Mouse (Mus musculus) liver, adult (tissue): ENCODE data around the gene Sap30l.

Source experiments
- GATA4 ChIP-seq: IDR thresholded peaks from 2 replicates; pipeline ENCODE4 v1.6.1; 2014; ENCODE audit warnings: mild to moderate bottlenecking, low read length; ENCODE audit not compliant: insufficient replicate concordance

The Sap30l gene

GRCm38 (mm10) chr11:57818189-57818588 lies 16.8 kb downstream of the Sap30l start:
- no peak for TF ChIP-seq GATA4

DNA sequence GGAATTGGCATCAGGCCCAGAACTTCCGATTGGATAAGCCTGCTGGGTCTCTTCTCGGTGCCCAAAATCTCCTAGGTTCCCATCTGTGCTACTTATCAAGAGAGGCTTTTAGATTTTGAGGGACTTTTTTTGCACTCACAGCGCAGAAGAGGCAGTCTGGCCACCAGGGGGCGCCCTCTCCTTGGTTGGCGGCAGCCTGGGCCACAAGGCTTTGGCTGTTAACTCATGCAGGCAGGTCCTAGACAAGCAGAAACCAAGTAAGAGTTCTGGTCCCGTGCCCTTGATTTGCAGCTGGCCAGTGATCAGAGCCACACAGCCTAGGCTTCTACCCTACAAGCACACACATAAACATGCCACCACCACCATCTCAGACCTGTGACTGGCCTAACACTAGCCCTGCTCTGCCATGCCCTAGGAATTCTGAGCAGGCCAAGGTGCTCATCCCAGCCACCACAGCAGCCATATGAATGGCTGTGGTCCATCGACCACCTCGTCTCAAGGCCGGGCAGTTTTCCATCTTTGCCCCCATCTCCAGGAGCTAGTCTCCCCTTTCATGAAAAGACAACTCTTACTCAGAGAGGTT lies 18.7 kb downstream of the Sap30l start:
- TF ChIP-seq GATA4: no peak

DNA sequence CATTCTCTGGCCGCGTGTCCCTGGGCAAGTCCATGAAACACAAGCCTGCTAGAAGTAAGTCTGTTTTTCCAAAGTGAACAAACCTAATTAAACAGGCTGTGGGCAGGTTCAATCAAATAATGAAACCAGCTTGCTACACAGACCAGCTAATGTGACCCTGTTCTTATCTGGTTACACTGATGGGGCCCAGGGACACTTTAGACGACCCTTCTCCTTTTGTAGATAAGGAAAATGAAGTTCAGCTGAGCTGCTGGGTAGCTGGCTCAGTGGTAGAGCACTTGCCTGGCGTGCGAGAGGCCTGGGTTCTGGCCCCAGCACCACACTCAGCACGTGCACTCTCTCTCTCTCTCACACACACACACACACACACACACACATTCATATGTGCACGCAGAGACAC lies 22.3 kb downstream of the Sap30l start:
- no peak for TF ChIP-seq GATA4

- TF ChIP-seq GATA4: no peak
Measured at GRCm38 (mm10) chr11:57827048-57827914, 25.8 kb downstream of the Sap30l start.

DNA sequence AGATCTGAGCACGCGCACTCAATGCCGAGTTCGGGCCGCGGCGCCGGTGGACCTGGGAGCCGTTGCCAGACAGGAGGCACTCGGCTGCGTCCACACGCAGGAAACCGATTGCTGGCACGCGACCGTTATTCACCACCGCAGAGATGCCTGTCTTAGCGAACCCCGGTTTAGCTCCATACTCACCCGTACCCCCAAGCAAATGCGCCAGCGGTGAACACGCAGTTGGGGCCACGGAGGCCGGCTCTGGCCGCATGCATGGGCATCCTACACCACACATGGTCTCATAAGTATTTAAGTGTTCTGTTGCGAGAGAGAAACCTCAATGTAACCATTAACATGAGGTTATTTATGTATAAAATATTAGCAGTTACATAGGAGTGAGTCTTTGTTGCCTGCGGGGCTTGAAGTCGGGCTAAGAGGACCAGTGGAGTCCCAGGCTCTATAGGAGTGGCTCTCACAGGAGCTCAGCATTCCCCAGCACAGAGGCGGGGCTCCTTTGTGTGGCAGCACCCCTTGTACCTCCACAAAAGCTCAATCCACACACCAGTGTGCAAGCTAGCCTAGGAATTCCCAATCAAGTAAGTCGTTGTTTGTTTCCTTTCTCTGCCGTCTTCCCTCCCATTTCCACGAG lies 26.6 kb downstream of the Sap30l start:
- no peak for TF ChIP-seq GATA4

GRCm38 (mm10) chr11:57828955-57829870 lies 27.8 kb downstream of the Sap30l start:
- TF ChIP-seq GATA4: no peak

GRCm38 (mm10) chr11:57829871-57830775 lies 28.7 kb downstream of the Sap30l start:
- TF ChIP-seq GATA4: no peak

- no peak for TF ChIP-seq GATA4
Measured at GRCm38 (mm10) chr11:57831281-57831781, 29.9 kb downstream of the Sap30l start.

- TF ChIP-seq GATA4: no peak
Measured at GRCm38 (mm10) chr11:57831861-57832260, 30.4 kb downstream of the Sap30l start.

DNA sequence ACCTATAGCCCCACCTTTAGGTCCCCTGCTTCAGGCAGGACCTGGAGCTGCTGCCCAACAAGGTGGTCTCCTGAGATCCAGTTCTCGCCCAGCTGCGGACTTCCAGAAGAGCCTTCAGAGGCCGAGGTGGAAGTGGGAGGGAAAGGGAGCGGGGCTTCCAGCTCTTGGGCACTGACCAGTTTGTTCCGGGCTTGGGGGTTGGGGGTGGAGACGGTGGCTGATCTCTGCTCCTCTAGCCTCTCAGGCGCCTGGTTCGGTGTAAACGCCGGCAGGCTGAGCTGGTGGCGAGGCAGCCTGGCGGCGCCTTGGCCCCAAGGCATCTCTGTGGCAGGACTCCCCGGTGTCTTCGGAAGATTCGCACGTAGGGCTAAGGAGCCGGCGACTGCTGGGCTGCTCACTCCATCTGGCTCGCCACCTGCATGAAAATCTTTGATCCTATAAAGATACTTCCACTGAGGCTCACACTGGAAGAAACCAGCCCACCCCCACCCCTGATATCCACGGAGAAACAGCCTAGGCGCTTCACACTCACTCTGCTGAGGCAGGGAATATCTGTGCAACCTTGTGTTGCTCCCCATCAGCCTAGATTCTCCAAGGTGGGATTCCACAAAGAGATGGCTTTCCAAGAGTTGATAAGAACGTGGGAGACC lies 31.2 kb downstream of the Sap30l start, which contains the start of gene Hand1:
Gene Hand1 (minus strand): TSS at position 267 of the 650 bp plus-strand sequence.
- TF ChIP-seq GATA4: no peak

- TF ChIP-seq GATA4: no peak
Measured at GRCm38 (mm10) chr11:57833296-57833977, 32.0 kb downstream of the Sap30l start.

- no peak for TF ChIP-seq GATA4
Measured at GRCm38 (mm10) chr11:57834031-57834430, 32.6 kb downstream of the Sap30l start.

DNA sequence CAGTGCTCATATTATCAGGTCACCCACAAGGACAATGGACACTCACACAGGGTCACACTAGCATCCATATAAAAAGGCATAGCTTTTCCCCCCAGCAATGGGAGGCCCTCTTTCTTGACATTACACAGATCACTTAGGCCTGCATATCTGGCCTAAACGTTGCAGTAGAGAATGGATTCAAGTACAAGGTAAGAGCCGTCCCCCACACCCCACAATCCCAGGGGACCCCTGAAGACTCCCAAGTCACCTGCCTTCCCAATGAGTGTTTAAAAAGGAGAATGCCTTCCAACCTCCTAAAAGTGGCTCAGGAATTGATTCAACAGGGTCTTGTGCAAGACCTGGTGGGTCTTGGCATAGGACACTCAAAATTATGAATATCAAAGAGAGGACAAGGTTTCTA lies 33.9 kb downstream of the Sap30l start:
- no peak for TF ChIP-seq GATA4

GRCm38 (mm10) chr11:57835931-57836330 lies 34.5 kb downstream of the Sap30l start:
- TF ChIP-seq GATA4: no peak
